Mouse (Mus musculus): ENCODE measurements around the gene Hspd1.
A peak's percentile ranks its signal among the peaks of the same experiment; 100 is the strongest.

- TF ChIP-seq MYOD1 (IDR thresholded peaks at IDR 0.05; ENCODE audit: control insufficient read depth, insufficient read length, low read depth) (no peak), CTCF (IDR thresholded peaks at IDR 0.05; ENCODE audit: control insufficient read depth, insufficient read depth, insufficient read length) (no peak), USF1 (IDR thresholded peaks at IDR 0.05; ENCODE audit: low read depth) (no peak), MYOG (IDR thresholded peaks at IDR 0.05; ENCODE audit: control insufficient read depth, extremely low read depth, insufficient read length) (no peak), CEBPB (IDR thresholded peaks at IDR 0.05; ENCODE audit: low read depth) (no peak), MAX (IDR thresholded peaks at IDR 0.05) (peak; percentile 71), FOSL1 (IDR thresholded peaks at IDR 0.05; ENCODE audit: insufficient read depth, low read length, poor library complexity, severe bottlenecking) (no peak)
Observed at GRCm38 (mm10) chr1:55087401-55087904, 590 bp downstream of the Hspd1 start.
